Mouse (Mus musculus): ENCODE data around the gene Trpd52l3.
"Not testable (repeated sequence)": the region's sequence is repeated elsewhere in the genome, so short reads cannot be mapped to it uniquely, and the experiment has no call there.

The Trpd52l3 gene

DNA sequence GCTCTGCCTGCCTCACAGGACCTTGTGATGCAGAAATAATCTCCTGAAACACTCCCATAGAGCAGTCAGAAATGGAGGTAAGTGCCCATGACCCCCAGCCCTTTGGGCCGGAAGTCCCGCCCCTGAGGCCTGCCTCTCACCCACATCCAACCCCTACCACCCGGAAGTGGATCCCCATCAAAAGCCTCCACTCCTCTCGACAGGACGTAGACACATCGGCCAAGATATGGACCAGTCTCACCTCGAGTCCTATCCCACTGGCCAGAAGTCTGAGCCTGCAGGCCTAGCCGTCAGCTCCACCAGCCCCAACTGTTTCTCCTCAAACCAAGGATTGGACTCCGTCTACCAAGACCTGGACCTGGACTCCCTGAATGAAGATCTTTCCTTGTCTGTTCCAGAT lies at the start of gene Trpd52l3:
Gene Trpd52l3 (plus strand): TSS at position 170 of the 400 bp plus-strand sequence.
- DNase-seq (ENCODE audit: low spot score), result no peak

DNA sequence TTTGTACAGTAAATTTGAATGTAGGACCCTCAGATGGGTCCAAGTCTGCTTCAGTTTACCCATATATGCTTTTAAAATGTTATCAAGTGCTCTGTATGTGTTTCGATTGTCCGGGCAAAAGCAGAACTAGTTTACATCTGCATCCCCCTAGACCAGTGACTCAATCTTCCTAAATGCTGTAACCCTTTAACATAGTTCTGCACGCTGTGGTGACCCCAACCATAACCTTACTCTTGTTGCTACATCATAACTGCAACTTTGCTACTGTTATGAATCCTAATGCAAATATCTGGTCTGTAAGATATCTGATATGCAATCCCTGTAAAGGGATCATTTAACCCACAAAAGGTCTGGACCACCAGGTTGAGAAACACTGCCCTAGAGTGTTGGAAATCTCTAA lies 49.8 kb upstream of the Trpd52l3 start:
- no peak for DNase-seq (ENCODE audit: low spot score)

DNA sequence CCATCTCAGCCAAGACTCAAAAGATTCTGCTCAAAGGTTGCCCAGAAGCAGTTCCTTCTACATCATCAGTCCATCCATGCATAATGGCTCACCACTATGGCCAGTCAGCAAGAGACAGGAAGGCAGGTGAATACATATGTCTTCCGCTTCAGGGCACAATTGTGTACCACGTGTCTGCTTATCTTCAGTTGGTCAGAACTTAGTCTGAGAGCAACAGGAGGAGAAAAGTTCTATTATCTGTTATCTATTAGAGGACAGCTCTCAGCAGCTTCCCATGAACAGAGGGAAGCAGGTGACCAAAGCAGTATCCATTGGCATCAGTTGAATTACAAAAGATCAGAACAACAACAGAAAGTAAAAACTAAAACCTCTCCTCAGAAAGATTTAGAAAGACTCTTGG lies 48.1 kb upstream of the Trpd52l3 start:
- no peak for DNase-seq (ENCODE audit: low spot score)

DNA sequence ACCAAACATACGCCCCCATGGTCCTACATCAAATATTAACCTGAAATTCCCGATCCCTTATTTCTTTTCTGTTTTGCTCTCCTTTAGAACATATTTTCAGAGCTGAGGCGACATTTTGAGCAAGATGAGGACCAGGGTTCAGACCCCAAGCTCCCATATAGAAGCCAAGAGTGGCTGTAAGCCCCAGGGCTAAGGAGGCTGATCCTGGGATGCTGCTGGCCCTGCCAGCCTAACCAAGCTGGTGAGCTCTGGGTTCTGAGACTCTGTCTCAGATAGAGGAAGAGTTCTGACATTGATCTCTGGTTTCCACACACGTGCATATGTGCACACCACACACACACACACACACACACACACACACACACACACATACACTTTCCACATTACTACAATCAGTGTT lies 42.7 kb upstream of the Trpd52l3 start:
- DNase-seq (ENCODE audit: low spot score), result no peak

DNA sequence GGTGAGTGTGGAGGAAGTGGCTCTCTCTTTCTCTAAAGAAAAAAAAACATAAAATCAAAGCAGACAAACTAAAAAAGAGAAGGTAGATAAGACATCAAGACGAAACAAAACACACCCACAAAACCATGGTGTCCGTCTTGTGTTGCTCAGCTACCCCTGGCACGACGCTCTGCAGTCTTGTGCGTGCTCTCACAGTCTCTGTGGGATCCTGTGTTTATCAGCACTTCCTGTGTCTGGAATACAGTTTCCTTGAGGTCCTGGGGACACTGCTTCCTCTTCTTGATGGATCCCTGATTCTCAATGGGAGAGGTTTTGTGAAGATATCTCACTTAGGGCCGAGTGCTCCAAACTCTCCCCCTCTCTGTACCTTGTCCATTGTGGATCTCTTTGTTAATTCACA lies 41.7 kb upstream of the Trpd52l3 start:
- DNase-seq (ENCODE audit: low spot score), result no peak

DNA sequence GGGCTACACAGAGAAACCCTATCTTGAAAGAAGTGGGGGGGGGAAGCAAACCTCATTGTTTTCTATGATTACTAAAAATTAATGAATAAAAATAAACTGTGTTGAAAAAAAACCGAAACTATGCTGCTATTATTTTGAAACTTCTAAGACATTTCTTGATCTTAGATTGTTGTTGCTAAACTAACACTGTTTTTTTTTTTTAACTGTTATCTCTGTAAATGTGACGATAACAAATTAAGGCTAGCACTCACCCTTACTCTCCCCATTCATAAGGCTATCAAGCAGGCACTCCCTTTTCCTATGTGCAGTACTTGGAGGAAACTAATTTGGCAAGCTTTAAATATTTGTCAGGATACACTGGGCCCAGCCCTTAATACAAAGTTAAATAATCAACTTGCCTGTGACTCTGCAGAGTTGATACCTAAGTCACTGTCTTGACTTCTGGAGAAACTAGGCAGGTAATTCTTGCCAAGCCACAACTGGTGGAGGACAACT lies 39.9 kb upstream of the Trpd52l3 start:
- DNase-seq (ENCODE audit: low spot score), result no peak

DNA sequence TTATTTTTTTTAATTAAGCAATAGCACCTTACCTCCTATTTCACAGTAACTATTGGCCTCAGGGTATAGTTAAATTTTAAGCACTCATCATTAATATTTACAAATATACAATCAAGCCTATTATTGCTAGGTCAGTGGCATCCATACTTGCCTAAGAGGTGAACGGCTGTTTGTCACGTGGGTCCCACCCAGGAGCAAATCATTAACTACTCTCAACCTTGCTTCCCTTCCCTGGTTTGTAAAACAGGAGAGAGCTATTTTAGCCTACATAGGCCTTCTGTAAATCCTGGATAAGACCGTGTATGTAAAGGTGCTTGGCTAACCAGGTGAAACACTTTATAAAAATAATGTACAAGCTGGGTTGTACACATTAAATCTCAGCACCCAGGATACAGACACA lies 35.6 kb upstream of the Trpd52l3 start:
- no peak for DNase-seq (ENCODE audit: low spot score)

DNA sequence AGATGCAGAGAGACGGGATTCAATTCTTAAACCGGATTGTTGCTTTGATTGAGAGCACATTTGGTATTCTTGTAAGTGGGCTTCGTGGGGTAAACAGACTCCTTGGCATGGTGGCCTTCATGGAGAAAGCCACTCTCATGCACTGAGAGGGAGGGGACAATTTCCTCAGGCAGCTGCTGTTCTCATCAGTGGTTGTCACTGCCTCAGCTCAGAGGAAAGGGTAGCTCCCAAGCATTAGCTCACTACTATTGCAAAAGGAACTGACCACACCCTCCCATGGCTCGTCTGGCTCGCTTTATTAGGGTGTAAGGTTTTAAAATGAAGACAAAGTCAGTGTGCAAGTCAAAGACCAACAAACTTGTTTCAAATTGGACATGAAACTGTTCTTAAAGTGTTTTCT lies 30.2 kb upstream of the Trpd52l3 start:
- no peak for DNase-seq (ENCODE audit: low spot score)

DNA sequence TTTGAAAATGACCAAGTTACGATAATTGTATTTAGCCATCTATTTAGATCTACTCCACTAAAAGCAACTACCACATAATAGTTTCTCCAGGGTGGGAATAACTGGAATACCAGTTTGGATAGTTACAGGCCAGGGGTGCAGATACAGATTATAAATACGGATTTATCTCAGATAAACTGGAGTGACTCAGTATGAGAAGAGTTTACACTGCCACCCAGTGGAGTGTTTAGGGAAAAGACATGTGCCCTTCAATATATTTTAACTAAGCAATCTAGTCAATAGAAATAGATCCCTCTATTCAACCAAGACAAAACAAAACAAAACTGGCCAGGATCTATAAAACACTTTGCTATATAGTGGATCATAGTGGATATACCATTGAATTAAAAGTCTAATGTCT lies 24.7 kb upstream of the Trpd52l3 start:
- peak; percentile 65 for DNase-seq (ENCODE audit: low spot score)

DNA sequence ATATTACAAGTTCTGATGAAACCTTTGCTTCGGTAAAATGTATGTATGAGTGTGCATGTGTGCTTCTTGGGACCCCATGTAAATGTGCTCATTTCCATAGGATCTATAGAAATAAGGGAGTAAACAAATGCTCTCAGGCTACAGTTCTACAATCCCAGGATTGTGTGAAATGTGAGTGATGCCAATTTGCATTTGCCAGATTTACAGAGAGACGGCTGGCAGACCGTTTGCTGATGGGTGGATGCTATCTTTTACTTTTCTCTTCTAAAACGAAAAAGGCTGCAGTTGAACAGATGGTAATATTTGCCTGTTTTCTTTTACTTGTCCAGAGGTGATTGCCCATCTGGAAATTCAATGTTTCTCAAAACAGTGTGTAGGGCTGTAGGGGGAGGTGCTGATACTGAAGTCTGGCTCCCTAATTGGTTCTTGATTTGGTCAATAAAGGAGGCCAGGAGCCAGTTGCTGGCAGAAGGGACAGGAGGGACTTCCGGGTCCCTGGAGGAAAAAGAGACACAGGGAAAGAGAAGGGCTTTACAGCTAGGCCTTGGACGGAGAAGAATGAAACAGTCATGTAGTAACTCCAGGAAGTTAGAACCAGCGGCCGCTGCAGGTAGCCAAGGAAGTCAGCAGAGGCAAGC lies 24.0 kb upstream of the Trpd52l3 start:
- no peak for DNase-seq (ENCODE audit: low spot score)

DNA sequence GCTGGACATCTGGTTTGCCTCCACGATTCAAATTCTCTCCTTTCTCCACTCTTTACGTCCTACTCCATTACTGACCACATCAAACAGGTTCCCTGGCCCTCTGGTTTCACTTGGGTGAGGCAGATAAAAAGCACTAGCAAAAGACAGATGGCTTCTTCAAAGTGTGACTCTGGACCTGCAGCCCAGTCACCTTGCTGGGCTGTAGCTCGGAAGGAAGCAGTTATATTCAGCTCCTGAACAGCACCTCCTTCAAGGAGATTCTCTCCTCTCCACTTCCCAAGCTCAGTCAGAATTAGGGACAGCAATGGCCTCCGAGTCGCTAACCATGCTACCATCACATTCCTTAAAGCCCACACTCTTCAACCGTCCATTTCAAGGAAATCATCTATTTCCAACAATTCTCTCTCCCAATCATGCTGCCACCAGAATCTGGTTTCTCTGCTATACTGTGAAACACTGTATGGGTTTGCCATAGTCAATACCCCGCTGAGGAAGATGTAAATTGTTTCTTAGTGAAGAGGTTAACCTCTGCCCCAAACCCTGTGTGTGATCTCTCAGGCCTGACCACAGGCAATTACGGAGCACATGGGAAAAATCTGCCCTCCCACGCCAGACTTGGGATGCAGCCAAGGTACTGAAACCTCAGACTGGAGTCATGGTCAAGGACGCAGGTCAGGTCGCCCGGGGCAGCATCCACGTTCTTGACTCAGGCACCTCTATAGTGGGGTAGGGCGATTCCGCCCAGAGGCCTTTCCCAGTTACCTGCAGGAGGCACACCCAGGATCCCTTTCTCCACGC lies 19.2 kb upstream of the Trpd52l3 start:
- no peak for DNase-seq (ENCODE audit: low spot score)

DNA sequence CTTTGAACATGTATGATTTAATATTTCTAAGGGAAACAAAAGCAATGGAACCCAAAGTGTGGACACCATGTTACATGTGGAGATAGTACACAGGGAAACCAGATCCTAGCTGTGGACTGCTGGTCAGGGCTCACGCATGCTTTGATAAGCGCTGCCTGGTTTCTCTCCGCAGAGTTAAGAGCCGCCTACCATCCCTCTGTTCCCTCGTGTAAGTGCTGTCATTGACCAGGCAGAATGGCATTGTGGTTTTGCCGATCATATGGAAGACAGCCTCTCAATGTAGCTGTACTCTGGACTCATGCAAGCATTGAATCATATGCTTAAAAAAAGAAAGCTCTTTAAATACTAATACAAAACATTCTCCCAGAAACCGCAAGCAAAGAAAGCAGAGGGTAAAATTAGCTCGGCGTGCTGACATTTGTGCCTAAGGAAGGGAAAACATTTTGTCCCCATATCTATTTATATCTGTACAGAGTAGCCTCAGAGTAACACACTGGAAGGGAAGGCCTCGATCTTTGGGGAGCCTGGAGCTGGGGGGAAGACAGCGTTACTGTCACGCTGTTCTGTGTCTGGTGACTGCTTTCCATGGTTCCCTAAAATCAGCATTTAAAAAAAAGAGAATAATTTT lies 17.0 kb upstream of the Trpd52l3 start:
- no peak for DNase-seq (ENCODE audit: low spot score)

DNA sequence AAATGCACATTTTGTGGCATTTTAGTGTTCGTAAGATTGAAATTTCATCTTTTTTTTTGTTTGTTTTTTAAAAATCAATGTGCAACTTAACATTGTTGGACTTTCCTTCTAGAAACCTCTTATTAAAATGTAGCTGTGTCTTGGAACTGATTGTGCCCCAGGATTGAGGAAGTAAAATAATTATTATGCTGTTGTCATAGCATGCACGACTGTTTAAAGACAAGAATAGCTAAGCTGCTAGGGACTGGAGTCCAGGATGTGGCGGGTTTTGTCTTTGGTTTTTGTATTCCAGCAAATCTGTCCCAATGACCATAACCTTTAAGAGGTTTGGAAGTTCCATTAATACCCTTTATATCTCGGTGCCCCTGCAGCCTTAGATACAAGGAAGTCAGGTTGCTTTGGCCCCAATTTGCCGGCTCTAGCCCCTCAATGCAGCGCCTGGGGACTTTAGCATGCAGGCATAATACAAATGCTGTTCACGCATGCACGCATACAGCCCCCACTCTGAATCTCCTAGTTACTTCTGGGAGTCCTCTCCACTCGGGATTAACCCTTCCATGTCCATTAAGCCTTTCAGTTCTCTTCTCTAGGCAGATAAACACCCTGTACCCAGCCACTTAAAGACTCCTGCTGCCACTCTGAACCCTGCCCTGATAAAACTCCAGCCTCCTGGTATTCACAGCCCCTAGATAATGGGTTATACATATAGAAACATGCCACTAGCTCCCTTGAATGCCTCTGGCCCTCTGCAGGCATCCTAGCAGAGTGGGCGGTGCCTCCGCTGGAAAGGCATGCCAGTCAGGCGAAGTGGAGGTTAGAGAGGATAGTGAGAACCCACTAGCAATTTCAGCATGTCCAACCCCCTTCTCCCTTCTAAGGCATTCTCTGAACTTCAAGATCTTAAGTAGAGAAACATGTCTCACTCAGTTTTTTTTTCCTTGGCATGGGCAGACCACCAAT lies 2.9 kb upstream of the Trpd52l3 start:
- DNase-seq (ENCODE audit: low spot score), result no peak

DNA sequence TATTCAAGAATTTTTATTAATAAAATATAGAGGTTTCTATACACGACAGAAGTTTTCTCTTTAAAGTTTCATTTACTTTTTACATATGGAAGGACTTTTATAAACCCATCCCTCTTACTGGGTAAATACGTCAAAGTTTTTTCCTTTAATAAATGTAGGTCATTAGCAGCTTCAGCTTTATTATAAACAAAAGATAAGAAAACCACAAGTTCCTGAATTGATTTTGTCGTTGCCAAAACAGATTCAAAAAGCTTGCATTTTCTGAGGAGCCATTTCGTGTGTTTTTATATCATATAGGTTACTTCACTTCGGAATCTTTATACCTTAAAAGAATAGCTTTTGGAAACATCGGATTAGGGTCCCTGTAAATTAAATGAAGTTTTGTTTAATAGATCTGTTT lies 2.0 kb upstream of the Trpd52l3 start:
- no peak for DNase-seq (ENCODE audit: low spot score)

DNA sequence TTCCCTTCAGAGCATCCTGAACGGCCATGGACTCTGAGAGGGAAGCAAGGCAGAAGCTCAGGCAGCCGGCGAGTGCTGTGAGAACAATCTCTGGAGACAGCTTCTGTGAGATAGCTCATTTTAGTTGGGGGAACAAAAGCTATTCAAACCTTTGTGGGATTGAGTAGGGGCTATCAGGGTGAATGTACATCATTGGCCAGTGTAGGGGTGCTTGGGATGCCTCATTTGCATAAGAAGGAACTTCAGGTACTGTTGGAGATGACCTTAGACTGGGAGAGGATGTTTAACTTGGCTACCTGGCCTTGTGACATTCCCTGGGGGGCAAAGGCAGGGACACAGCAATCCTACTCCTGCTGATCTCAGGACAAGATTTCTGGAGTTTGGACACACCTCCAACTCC lies 2.8 kb downstream of the Trpd52l3 start:
- DNase-seq (ENCODE audit: low spot score), result no peak

DNA sequence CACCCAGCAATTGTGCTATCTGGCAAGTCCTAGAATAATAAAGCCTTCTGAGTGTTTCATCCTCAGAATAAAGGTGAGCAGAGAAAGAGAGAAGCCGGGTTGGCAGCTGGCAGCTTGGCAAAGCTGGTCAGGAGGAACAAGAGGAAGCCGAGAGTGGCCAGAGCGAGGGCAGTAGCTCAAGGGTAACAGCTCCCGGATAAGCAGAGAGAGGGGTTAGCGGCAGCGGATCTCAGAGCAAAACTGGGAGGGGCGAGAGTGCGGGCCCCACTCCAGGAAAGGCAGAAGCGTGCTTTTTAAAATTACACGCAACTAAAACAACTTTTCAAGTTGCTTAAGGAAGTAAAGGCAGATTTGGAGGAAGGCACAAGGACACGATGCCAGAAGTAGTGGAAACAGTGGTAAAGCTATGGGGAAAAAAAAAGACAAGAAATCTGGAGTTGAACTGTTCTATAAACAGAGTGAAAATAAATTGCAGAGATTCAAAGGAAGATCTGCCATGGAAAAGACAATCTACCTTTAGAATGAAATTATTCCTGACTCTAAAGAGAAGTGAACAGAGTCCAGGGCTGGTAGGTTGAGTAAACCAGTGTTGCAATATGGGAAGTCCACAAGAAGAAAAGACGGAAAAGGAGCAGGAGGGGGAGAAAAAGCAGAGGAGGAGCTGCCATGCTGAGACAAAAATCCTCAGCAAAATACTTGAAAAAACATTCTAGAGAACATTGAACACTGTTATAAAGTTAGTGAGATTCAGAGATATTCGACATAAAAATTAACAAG lies 7.1 kb downstream of the Trpd52l3 start:
- DNase-seq (ENCODE audit: low spot score), result no peak

DNA sequence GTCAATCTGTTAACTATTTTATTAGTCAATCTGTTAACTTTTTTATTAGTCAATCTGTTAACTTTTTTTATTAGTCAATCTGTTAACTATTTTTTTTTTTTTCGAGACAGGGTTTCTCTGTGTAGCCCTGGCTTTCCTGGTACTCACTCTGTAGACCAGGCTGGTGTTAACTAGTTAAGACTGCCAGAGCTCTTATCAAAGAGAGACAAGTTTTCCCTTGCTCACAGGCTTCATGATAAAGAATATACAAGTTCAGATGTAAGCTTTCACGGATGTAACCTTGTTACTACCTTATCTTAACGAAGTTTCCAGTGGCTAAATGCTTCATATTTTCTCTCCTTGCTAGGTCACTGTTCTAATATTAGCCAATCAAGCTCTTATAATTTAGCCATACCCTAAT lies 10.7 kb downstream of the Trpd52l3 start:
- no peak for DNase-seq (ENCODE audit: low spot score)

DNA sequence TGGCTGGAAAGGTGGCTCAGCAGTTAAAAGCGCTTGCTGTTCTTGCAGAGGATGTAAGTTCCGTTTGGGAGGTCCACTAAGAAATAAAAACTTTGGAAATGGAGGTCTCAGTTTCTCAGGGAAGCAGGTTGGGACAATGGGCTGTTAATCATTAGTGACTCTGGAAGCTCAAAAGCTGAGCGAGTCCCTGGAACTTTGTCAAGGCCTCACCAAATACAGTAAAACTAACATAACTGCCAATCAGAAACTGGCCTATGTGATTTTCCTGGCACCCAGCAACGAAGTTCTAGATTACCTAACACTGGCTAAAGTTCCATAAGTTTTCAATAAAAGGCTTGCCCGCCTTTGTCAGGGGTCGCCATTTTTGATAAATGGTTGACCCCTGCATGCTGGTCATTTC lies 12.6 kb downstream of the Trpd52l3 start:
- DNase-seq (ENCODE audit: low spot score), result no peak

DNA sequence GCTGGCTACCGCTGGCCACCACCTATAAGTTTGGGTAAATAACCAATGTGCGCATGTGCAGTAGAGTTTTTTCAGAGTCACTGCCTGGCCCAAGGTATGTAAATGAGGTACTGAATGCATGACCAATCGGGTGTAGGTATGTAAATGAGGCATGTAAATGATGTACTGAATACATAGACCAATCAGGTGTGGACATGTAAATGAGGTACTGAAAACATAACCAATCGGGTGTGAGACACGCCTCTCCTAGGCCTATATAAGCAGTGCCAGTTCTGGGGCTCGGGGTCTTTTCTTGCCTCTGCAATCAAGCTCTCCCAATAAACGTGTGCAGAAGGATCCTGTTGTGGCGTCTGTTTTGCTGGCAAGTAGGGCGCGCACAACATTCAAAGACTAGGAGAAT lies 19.8 kb downstream of the Trpd52l3 start:
- not testable (repeated sequence) for DNase-seq (ENCODE audit: low spot score)

DNA sequence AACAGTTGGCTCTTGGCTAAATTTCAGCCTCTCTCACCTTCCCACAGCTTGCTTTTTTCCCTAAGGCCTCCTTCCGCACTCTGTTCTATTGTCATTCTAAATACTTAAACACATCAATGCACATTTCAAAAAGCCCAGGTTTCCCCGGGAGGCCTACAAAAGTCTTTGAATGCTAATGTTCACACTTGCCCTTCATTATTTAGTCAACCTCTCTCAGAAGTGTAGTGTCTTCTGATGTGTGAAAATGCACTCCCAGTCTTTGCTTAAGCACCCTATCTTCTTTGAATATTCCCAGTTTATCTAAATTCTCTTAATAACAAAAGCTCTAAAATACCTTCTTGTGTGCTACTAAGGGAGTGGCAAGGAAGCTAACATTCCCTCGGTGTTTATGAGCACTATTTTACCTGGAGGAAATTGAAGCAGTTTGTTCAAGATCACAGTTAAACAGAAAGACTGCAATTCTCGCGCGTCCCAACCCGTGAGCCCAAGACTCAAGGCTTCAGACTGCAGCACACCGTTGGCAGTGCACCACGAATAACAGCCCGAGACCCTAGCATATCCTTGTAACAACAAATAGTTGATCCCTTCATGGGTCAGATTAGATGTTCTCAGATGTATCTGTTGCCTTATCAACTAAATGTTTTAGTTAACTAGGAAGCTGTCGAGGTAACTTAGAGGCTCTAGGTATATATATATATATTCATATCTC lies 25.6 kb downstream of the Trpd52l3 start:
- DNase-seq (ENCODE audit: low spot score), result peak; percentile 55
